Mouse (Mus musculus) heart, embryonic 16.5 days (tissue): ENCODE data around the gene Amer3. TPM values are rescaled to one million over a fixed set of nuclear protein-coding genes. Genes with fewer than 3 reads are reported as not detected.

Experiments
- ATAC-seq: fragments of 200-750 bp; cut with Nextera tagmentation; replicated peaks from 2 replicates; pipeline ENCODE4 v1.8.0; 2017; ENCODE audit warnings: moderate number of reproducible peaks; ENCODE audit not compliant: insufficient read depth, low FRiP score; ENCODE audit errors: extremely low read depth
- H3K27ac ChIP-seq: fragments of 300-500 bp; sonication (generic); 2 replicates; pipeline ENCODE4 v1.5.1; 2014; ENCODE audit warnings: mild to moderate bottlenecking, low read length, control low read depth, moderate library complexity
- H3K27me3 ChIP-seq: fragments of 300-500 bp; sonication (generic); 2 replicates; pipeline ENCODE4 v1.6.1; 2014; ENCODE audit warnings: low read length, mixed read lengths; ENCODE audit not compliant: control insufficient read depth, insufficient read depth
- H3K36me3 ChIP-seq: fragments of 300-500 bp; sonication (generic); 2 replicates; pipeline ENCODE4 v1.6.1; 2014; ENCODE audit not compliant: control insufficient read depth, insufficient read depth
- H3K4me1 ChIP-seq: fragments of 300-500 bp; sonication (generic); 2 replicates; pipeline ENCODE4 v1.6.1; 2014; ENCODE audit warnings: low read length, mixed read lengths; ENCODE audit not compliant: control insufficient read depth, insufficient read depth
- H3K4me2 ChIP-seq: fragments of 300-500 bp; sonication (generic); 2 replicates; pipeline ENCODE4 v1.6.1; 2014; ENCODE audit warnings: low read depth, mild to moderate bottlenecking, control low read depth, low read length
- H3K4me3 ChIP-seq: fragments of 300-500 bp; sonication (generic); 2 replicates; pipeline ENCODE4 v1.5.1; 2014; ENCODE audit warnings: mild to moderate bottlenecking, control low read depth, low read length
- H3K9ac ChIP-seq: fragments of 300-500 bp; sonication (generic); 2 replicates; pipeline ENCODE4 v1.6.1; 2014; ENCODE audit warnings: low read length, control low read depth
- H3K9me3 ChIP-seq: fragments of 300-500 bp; sonication (generic); replicated peaks from 2 replicates; pipeline ENCODE4 v1.6.1; 2016; ENCODE audit warnings: low read length; ENCODE audit not compliant: control insufficient read depth
- WGBS: fragments of 180-500 bp; shearing (Covaris S2); extraction: QIAGEN DNeasy Blood & Tissue Kit; methylation state at CpG from one replicate; pipeline ENCODE4 v1.1.7; 2014; 5-methylcytosine and 5-hydroxymethylcytosine counted together
- polyA plus RNA-seq: library from polyadenylated mRNA; unstranded; fragments of >200 nt; fragmentation: Nextera tagmentation; extraction: Ambion mirVana; gene quantifications from 2 replicates; pipeline ENCODE4 v1.2.1, GENCODE M21; 2015

Amer3 gene
- polyA plus RNA-seq, 1 experiment from 2014 or later = 0.07 TPM

DNA sequence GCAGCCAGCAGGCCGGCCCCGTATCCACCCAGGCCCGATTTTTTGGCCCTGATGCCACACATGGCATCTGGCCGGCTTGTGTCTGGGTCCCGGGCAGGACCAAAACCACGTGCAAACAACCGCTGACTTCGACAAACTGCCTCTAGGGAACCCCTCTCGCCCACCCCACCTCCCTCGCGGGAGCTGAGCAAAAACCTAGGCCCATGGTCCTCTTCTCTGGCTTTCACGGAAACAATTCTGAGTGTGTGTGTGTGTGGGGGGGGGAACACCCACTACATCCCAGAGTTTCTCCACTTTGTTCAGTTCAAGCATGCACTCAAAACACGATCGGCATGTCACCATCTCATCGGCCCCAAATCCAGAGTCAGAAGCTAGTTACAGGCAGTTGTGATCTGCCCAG is 18.6 kb upstream of the Amer3 start, which contains the start of gene Prss40:
TSS of gene Prss40 (minus strand) at position 101 of the 400 bp plus-strand sequence.
- H3K9me3 ChIP-seq = no peaks in the 10 kb centered on the region
- H3K27me3 ChIP-seq = no peaks in the 10 kb centered on the region
- 84% methylated on average over 15 of the region's 15 CpGs for WGBS
- ATAC-seq = no peak
- no peak within 1 kb of the TSS for H3K9ac ChIP-seq
- no peaks in the 10 kb centered on the region for H3K36me3 ChIP-seq
- H3K4me3 ChIP-seq = no peak within 1 kb of the TSS
- no peak within 1 kb of the TSS for H3K27ac ChIP-seq
- H3K4me1 ChIP-seq = no peaks in the 10 kb centered on the region
- no peak within 1 kb of the TSS for H3K4me2 ChIP-seq

DNA sequence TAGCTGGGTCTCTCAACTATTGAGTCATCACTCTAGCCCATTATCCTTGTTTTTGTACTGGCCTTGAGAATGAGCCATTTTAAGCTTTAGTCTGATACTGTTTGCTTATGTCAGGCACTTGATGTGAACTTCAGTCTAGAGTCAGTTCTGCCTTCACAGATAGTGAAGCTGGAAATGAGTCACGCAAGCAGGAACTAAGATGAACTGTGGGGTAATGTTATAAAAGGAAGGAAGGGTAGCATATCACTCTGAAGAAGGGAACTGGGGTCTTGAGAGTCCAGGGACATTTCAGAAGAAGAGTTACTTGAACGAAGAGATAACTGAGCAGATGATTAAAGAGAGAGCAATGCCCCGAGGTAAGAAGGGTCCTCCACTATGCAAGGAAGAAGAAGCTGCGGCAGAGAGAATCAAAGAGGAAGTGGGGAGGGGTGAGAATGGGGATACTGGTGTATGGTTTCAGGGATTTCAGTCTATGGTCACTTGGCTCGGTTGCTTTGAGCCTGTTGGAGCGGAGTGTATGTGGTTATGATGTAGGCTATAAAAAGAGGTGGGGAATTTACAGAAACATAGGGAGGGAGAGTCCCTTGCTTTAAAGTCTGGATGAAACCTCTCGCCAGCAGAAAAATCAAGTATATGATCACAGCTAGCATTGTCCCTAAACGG is 14.9 kb upstream of the Amer3 start:
- Histone ChIP-seq H3K9me3 (no peaks in the 10 kb centered on the region), H3K4me2 (no peak overlapping the region), H3K9ac (no peak overlapping the region), H3K27ac (no peak overlapping the region), H3K36me3 (no peaks in the 10 kb centered on the region), H3K4me1 (no peaks in the 10 kb centered on the region), H3K4me3 (no peak overlapping the region), H3K27me3 (no peaks in the 10 kb centered on the region)
- 66% methylated on average over 8 of the region's 8 CpGs for WGBS
- no peak for ATAC-seq

DNA sequence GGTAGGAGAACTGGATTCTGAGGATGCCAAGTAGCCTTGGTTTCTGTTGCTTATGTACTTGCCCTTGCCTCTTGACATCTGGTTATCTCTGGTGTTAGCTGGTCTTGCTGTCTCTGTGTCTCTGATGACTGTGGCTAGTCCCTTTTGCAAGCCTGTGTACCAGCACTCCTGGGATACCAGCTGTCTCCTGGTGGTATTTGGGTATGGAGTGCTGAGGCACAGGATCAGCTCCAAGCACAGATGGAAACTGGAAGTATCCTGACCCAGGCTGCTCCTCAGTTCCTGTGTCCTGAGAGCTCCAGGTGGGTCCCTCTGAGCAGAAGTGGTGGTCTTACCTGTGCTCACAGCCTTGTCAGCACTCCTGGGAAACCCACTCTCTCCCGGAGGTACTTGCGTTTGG is 11.3 kb upstream of the Amer3 start:
- no peak for ATAC-seq
- Histone ChIP-seq H3K27ac (no peak overlapping the region), H3K36me3 (no peaks in the 10 kb centered on the region), H3K9ac (no peak overlapping the region), H3K4me2 (no peak overlapping the region), H3K4me3 (no peak overlapping the region), H3K27me3 (no peaks in the 10 kb centered on the region), H3K9me3 (no peaks in the 10 kb centered on the region), H3K4me1 (no peaks in the 10 kb centered on the region)
- 91% methylated on average over 2 of the region's 2 CpGs for WGBS

DNA sequence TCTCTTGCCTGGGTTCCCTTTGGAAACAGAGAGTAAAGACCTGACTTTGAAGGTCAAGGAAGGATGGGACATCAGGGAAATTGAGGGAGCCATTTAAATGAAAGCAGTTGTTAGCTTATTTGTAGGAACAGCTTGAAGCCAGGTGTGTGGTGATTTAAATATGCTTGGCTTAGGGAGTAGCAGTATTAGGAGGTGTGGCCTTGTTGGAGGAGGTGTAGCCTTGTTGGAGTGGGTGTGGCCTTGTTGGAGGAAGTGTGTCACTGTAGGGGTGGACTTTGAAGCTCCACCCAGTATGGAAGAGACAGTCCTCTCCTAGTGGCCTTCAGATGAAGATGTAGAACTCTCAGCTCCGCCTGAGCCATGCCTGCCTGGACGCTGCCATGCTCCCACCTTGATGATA is 9.6 kb upstream of the Amer3 start:
- WGBS = 88% methylated on average over 2 of the region's 2 CpGs
- H3K4me1 ChIP-seq = no peaks in the 10 kb centered on the region
- no peaks in the 10 kb centered on the region for H3K36me3 ChIP-seq
- no peaks in the 10 kb centered on the region for H3K27me3 ChIP-seq
- no peak overlapping the region for H3K27ac ChIP-seq
- no peak for ATAC-seq
- H3K9me3 ChIP-seq = no peaks in the 10 kb centered on the region
- H3K4me3 ChIP-seq = no peak overlapping the region
- no peak overlapping the region for H3K4me2 ChIP-seq
- H3K9ac ChIP-seq = no peak overlapping the region

DNA sequence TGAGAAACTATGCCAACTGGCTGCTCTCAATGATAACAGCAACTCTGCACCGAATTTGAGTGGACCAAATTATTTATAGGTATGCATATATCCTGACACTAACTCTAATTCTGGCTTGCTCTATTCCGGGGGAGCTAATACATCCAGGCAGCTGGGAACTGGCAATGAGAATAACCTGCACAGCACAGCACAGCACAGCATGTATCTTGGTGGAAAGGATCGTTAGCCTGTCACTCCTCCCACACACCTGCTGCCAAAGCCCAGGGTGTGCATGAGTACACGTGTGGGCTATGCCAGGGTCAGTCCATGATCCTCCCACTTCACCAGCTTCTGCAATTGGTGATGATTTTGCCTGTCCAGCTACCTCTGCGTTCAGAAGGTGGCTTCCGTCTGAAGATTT is 8.0 kb upstream of the Amer3 start:
- H3K36me3 ChIP-seq = no peaks in the 10 kb centered on the region
- 71% methylated on average over 6 of the region's 6 CpGs for WGBS
- H3K27ac ChIP-seq = no peak overlapping the region
- no peak for ATAC-seq
- no peak overlapping the region for H3K4me3 ChIP-seq
- H3K9ac ChIP-seq = no peak overlapping the region
- no peaks in the 10 kb centered on the region for H3K27me3 ChIP-seq
- no peaks in the 10 kb centered on the region for H3K4me1 ChIP-seq
- no peak overlapping the region for H3K4me2 ChIP-seq
- H3K9me3 ChIP-seq = no peaks in the 10 kb centered on the region

DNA sequence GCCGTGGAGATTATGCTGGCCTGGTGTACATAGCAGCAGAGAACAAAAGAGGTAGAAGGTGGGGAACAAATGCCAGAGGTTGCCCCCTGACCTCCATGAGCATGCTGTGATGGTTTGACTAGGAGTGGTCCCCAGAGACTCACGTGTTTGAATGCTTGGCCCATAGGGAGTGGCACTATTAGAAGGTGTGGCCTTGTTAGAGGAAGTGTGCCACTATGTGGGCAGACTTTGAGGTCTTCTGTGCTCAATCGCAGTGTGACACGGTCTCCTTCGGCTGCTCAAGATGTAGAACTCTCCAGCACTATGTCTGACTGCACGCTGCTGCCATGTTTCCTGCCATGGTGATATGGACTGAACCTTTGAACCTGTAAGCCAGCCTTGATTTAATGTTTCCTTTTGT is 6.2 kb upstream of the Amer3 start:
- Histone ChIP-seq H3K4me3 (no peak overlapping the region), H3K9me3 (no peaks in the 10 kb centered on the region), H3K36me3 (no peaks in the 10 kb centered on the region), H3K4me2 (no peak overlapping the region), H3K9ac (no peak overlapping the region), H3K27me3 (peaks cover 2% of the 10 kb centered on the region; the same call in 1 of the 2 replicates), H3K27ac (no peak overlapping the region), H3K4me1 (no peaks in the 10 kb centered on the region)
- ATAC-seq = no peak
- WGBS = 76% methylated on average over 6 of the region's 6 CpGs

DNA sequence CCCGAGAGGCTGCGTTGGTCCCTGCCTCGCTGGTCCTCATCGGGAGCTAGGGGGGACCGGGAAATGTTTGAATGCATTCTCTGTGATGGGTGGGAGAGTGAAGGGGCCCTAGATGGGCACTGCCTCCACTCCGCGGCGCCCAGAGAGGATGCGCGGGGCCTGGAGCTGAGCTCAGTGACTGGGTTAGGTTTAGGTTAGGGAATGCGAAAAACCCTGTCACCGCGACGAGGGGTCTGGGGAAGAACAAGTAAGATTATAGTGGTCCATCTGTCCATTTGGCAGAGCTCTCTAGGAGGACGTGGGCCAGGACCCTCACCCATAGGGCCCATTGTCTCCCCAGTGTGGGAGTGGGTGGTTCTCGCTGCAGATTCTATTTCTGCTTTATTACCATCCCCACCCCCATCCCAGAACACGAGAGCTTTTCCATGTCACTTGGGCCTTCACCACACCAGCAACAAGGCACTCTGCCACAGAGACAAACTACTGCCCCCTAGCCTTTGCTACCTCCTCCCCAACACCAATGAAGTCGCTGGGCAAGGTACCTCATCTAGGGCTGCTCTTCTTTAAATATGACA is 412 bp downstream of the Amer3 start:
- H3K9ac ChIP-seq = no peak overlapping the region
- no peaks in the 10 kb centered on the region for H3K9me3 ChIP-seq
- H3K27me3 ChIP-seq = peaks cover 22% of the 10 kb centered on the region
- peak overlapping the region; percentile 70 for H3K4me2 ChIP-seq
- WGBS = under 1% methylated on average over 18 of the region's 18 CpGs
- ATAC-seq = 0 out of 2 replicates have a peak, but pooled peaks have one; percentile 10
- no peaks in the 10 kb centered on the region for H3K36me3 ChIP-seq
- H3K4me3 ChIP-seq = peak overlapping the region; percentile 48
- H3K4me1 ChIP-seq = peaks cover 7% of the 10 kb centered on the region
- H3K27ac ChIP-seq = no peak overlapping the region

DNA sequence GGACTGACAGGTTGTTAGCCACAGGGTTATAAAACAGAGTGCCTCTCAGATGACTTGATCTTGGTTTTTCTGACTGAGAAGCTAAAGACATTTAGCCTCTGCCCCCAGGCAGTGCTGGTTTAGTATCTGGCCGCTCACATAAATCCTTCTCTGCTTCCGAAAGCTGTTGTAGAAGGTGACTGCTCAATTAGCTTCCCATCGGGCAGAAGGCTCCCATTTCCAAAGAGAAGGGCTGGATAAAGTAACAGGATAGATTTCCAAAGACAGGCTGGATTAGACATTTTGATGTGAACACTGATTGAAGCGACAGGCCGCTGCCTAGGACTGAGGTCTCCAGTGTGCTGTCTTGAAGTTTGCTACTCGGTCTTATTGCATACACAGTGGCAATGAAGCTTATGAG is 2.8 kb downstream of the Amer3 start:
- ATAC-seq = no peak
- Histone ChIP-seq H3K27me3 (peaks cover 22% of the 10 kb centered on the region), H3K36me3 (no peaks in the 10 kb centered on the region), H3K27ac (no peak overlapping the region), H3K9ac (no peak overlapping the region), H3K9me3 (no peaks in the 10 kb centered on the region), H3K4me1 (peaks cover 7% of the 10 kb centered on the region), H3K4me3 (no peak overlapping the region), H3K4me2 (no peak overlapping the region)
- 77% methylated on average over 6 of the region's 6 CpGs for WGBS

DNA sequence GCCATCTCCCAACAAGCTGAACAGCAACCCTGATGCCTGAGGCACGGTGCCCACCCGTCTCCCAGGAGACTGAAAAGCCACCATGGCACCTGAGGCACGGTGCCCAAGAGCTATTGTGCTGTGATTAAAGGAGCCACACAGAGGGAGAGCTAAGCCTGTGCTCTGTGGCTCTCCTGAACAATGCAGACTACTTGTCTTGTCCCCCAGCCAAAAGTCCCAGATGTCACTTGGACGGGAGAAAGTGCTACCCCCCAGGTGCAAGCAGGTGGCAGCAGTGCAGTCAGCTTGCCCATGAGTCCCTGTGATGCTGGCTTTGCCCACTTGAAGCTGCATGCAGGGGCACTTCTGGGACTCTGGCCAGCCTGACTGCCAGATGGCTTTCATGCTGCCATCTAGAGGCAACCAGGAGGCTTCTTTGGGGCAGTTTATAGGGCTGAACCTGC is 4.4 kb downstream of the Amer3 start:
- 24% methylated on average over 4 of the region's 4 CpGs for WGBS
- no peak overlapping the region for H3K27ac ChIP-seq

More for the DNA sequence above, 4.4 kb downstream of the Amer3 start:
- ATAC-seq = no peak
- Histone ChIP-seq H3K9ac (no peak overlapping the region), H3K4me1 (peaks cover 7% of the 10 kb centered on the region), H3K9me3 (no peaks in the 10 kb centered on the region), H3K27me3 (peaks cover 14% of the 10 kb centered on the region), H3K4me3 (no peak overlapping the region), H3K36me3 (no peaks in the 10 kb centered on the region), H3K4me2 (no peak overlapping the region)
